ENCODE assay signal across 21 mouse cellular contexts in genomic region chr16:96244496-96244895, GRCm38 (mm10). TPM values are rescaled to one million over a fixed set of nuclear protein-coding genes. Genes with fewer than 3 reads are reported as not detected.
"Had no signal": no experiment of that assay in that cellular context is flagged by ENCODE, and none has a peak within 500 bp of the region (broad histone marks: within the 10 kb centered on the region; RNA-seq: fewer than 3 reads in every experiment).

No protein-coding gene starts in this region.

- DNase-seq: forebrain, postnatal 0 days; gastrocnemius, postnatal 14 days; gastrocnemius, postnatal 36 days; heart, adult 18-20 months; heart, postnatal 10 days; kidney, adult 11 months; kidney, adult 2 months; kidney, adult 9 months; kidney, postnatal 14 days; layer of hippocampus, adult 9-11 months; layer of hippocampus, postnatal 36 days; left cerebral cortex, postnatal 4 days had no signal

- H3K27me3 ChIP-seq: heart, embryonic 12.5 days; hindbrain, embryonic 13.5 days; hindbrain, embryonic 15.5 days; kidney, embryonic 15.5 days; limb, embryonic 13.5 days; limb, embryonic 15.5 days had no signal

- H3K27ac ChIP-seq: hindbrain, embryonic 13.5 days; hindbrain, embryonic 15.5 days; hindbrain, postnatal 0 days; kidney, embryonic 15.5 days; kidney, postnatal 0 days; limb, embryonic 13.5 days; limb, embryonic 15.5 days had no signal

- H3K36me3 ChIP-seq: heart, embryonic 12.5 days; hindbrain, embryonic 13.5 days; hindbrain, embryonic 15.5 days; kidney, embryonic 15.5 days; limb, embryonic 13.5 days; limb, embryonic 15.5 days had no signal

- H3K4me3 ChIP-seq: heart, embryonic 12.5 days; hindbrain, embryonic 13.5 days; hindbrain, embryonic 15.5 days; kidney, embryonic 15.5 days; limb, embryonic 13.5 days; limb, embryonic 15.5 days had no signal

- H3K4me1 ChIP-seq: heart, embryonic 12.5 days; hindbrain, embryonic 13.5 days; hindbrain, embryonic 15.5 days; kidney, embryonic 15.5 days; limb, embryonic 13.5 days; limb, embryonic 15.5 days had no signal

RNA-seq across cellular contexts. Expression of gene B3galt5, which starts 8.9 kb away (rescaled TPM):
- polyA plus RNA-seq: heart, embryonic 12.5 days had no signal

RNA-seq across cellular contexts. Expression of gene Sh3bgr, which starts 44.2 kb away (rescaled TPM):
- polyA plus RNA-seq: liver, adult 2 months had no signal

RNA-seq across cellular contexts. Expression of gene Lca5l, which starts 52.4 kb away (rescaled TPM):
- polyA plus RNA-seq: liver, adult 2 months had no signal
